Mouse (Mus musculus) liver, postnatal 0 days (tissue): Measurements from ENCODE around the gene Pfn1. TPM values are rescaled to one million over a fixed set of nuclear protein-coding genes. Genes with fewer than 3 reads are reported as not detected.

Source experiments
- ATAC-seq: fragments of 200-750 bp; cut with Nextera tagmentation; 2 replicates; pipeline ENCODE4 v1.8.0; 2017; ENCODE audit warnings: mild to moderate bottlenecking, moderate library complexity
- DNase-seq: peaks from one replicate; pipeline ENCODE4 v3.0.0-alpha.2; 2016
- H3K27ac ChIP-seq: fragments of 300-500 bp; sonication (generic); 2 replicates; pipeline ENCODE4 v1.5.1; 2014; ENCODE audit warnings: antibody characterized with exemption, moderate library complexity, mild to moderate bottlenecking, low read depth
- H3K27me3 ChIP-seq: fragments of 300-500 bp; sonication (generic); 2 replicates; pipeline ENCODE4 v1.6.1; 2014; ENCODE audit warnings: low read length, control low read depth, mixed read lengths; ENCODE audit not compliant: insufficient read depth
- H3K36me3 ChIP-seq: fragments of 300-500 bp; sonication (generic); replicated peaks from 2 replicates; pipeline ENCODE4 v1.6.1; 2014; ENCODE audit warnings: mild to moderate bottlenecking, control low read depth, low read length, moderate library complexity, mixed read lengths; ENCODE audit not compliant: insufficient read depth
- H3K4me1 ChIP-seq: fragments of 300-500 bp; sonication (generic); 2 replicates; pipeline ENCODE4 v1.6.1; 2014; ENCODE audit warnings: antibody characterized with exemption, mild to moderate bottlenecking, control low read depth; ENCODE audit not compliant: insufficient read depth
- H3K4me2 ChIP-seq: fragments of 300-500 bp; sonication (generic); 2 replicates; pipeline ENCODE4 v1.6.1; 2014; ENCODE audit warnings: low read depth, mild to moderate bottlenecking, low read length, moderate library complexity, mixed read lengths
- H3K4me3 ChIP-seq: fragments of 300-500 bp; sonication (generic); 2 replicates; pipeline ENCODE4 v1.5.1; 2014; ENCODE audit warnings: low read depth, low read length
- H3K9ac ChIP-seq: fragments of 300-500 bp; sonication (generic); replicated peaks from 2 replicates; pipeline ENCODE4 v1.6.1; 2014; ENCODE audit warnings: mild to moderate bottlenecking, moderate library complexity
- H3K9me3 ChIP-seq: fragments of 300-500 bp; sonication (generic); 2 replicates; pipeline ENCODE4 v1.6.1; 2016; ENCODE audit warnings: mild to moderate bottlenecking, control low read depth, low read length, mixed read lengths
- CTCF ChIP-seq: sonication (generic); IDR thresholded peaks from 2 replicates; pipeline ENCODE4 v1.5.1; 2016; ENCODE audit warnings: antibody characterized with exemption, low read depth
- EP300 ChIP-seq: IDR thresholded peaks from 2 replicates; pipeline ENCODE4 v1.6.1; 2016; ENCODE audit warnings: antibody characterized with exemption, low read depth, mild to moderate bottlenecking
- WGBS: fragments of 180-500 bp; shearing (Covaris S2); extraction: QIAGEN DNeasy Blood & Tissue Kit; methylation state at CpG from one replicate; pipeline ENCODE4 v1.1.7; 2014; ENCODE audit not compliant: insufficient replicate concordance; 5-methylcytosine and 5-hydroxymethylcytosine counted together
- polyA plus RNA-seq: library from polyadenylated mRNA; unstranded; fragments of >200 nt; fragmentation: Nextera tagmentation; extraction: Ambion mirVana; gene quantifications from 2 replicates; pipeline ENCODE4 v1.2.1, GENCODE M21; 2015

Pfn1 gene
- polyA plus RNA-seq, 1 experiment from 2014 or later = 918 TPM

DNA sequence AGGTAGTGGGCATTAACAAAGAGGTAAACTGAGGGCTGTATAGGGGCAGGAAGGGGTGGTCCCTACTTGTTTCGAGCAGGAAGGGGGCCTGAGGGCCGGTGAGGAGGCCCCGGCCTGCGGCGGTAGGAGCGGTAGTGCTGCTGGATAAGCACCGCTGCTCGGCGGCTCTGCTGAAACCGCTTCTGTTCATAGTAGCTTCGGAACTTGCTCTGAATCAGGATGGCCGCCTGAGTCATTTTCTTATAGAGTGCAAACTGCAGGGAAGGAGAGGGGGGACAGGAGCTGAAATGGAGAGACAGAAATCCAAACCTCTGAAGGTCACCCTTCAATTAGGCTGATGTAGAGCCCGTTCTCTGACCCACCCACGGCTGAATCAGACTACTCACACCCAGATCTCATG lies 16.0 kb upstream of the Pfn1 start:
- peak overlapping the region; percentile 73 for H3K9ac ChIP-seq

DNA sequence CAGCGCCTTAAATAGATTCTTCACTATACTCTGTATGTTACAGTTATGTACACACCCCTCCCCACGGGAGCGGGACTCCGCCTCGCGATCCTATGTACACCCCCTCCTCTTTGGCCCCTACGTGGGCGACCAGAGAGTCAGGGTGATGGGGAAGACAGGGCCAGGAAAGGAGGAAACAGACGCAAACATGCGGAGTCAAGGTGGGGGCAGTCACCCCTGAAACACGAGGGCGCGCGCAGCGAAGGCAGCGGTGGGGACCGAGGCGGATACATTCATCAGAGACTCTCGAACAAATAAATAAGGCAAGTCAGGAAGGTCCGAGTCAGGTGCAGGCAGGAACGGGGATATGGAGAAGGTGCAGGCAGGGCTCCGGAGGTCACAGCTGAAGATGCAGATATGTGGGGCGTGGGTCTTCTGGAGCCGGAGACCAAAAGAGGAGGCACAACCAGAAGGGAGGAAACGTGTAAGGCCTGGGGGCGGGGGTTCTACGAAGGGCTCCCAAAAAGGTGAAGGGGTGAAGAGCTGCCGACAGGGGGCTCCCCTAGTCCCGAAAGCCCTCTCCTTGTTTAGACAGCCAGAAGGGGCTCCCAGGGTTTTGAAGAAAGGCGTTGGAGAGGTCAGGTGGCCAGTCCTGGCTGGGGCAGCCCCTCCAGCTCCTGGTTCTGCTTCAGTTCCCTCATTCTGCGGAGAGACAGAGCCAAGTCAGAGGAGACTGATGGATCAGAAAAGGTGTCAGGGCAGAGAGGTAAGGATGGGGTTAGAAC lies 15.3 kb upstream of the Pfn1 start:
- Histone ChIP-seq H3K27me3 (no peaks in the 10 kb centered on the region), H3K27ac (peak overlapping the region; percentile 96), H3K36me3 (peaks cover 20% of the 10 kb centered on the region), H3K9ac (peak overlapping the region; percentile 73), H3K9me3 (no peaks in the 10 kb centered on the region), H3K4me2 (peak overlapping the region; percentile 98), H3K4me1 (peaks cover 24% of the 10 kb centered on the region), H3K4me3 (peak overlapping the region; percentile 69)
- WGBS = 1% methylated on average over 31 of the region's 31 CpGs
- TF ChIP-seq EP300 = no peak
- TF ChIP-seq CTCF = peak; percentile 64
- ATAC-seq (no peak), DNase-seq (peak; percentile 83)

More for the DNA sequence above, 16.0 kb upstream of the Pfn1 start:
- no peak for ATAC-seq
- DNase-seq = no peak
- Histone ChIP-seq H3K4me1 (peaks cover 24% of the 10 kb centered on the region), H3K4me3 (peak overlapping the region; percentile 69; the same call in 1 of the 2 replicates), H3K9me3 (no peaks in the 10 kb centered on the region), H3K36me3 (peaks cover 13% of the 10 kb centered on the region; the same call in 1 of the 2 replicates), H3K27me3 (no peaks in the 10 kb centered on the region), H3K27ac (0 out of 2 replicates have a peak overlapping the region, but pooled peaks have one; percentile 96), H3K4me2 (peak overlapping the region; percentile 98)
- no peak for TF ChIP-seq CTCF
- no peak for TF ChIP-seq EP300
- 73% methylated on average over 14 of the region's 14 CpGs for WGBS

- DNase-seq = peak; percentile 93
- Histone ChIP-seq H3K9me3 (no peaks in the 10 kb centered on the region), H3K27me3 (no peaks in the 10 kb centered on the region), H3K9ac (peak within 1 kb of the TSS; percentile 73), H3K27ac (peak within 1 kb of the TSS; percentile 96), H3K4me3 (peak within 1 kb of the TSS; percentile 69), H3K4me1 (peaks cover 24% of the 10 kb centered on the region), H3K4me2 (peak within 1 kb of the TSS; percentile 98), H3K36me3 (peaks cover 27% of the 10 kb centered on the region)
- WGBS = 1% methylated on average over 44 of the region's 44 CpGs
- ATAC-seq = peak; percentile 92
- no peak for TF ChIP-seq CTCF
- TF ChIP-seq EP300 = peak; percentile 39; the same call in 1 of the 2 replicates
Observed at GRCm38 (mm10) chr11:70668771-70669505, 14.5 kb upstream of the Pfn1 start, which contains the start of gene Spag7. Spag7 (minus strand) TSS chr11:70669416.

DNA sequence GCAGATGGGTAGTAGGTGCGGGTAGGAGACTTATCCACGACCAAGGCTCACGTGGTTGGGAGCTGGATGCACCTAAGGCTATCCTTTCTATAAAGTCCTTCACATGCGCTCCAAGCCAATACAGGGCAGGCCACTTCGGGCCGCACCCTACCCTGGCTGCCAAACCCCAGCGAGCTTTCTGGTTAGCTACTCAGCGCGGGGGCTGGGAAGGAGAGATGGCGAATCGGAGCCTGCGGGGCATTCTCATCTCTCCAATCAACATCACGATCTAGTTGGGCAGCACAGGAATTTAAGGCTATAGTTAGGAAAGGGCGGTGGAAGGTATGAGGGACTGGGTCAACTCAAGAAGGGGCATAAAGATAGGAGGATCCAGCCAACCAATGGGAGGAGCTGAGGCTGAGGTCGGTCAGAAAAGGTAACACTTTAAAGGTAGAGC lies 13.9 kb upstream of the Pfn1 start:
- peak overlapping the region; percentile 41 for H3K9ac ChIP-seq
- peak; percentile 77 for DNase-seq
- H3K36me3 ChIP-seq = peaks cover 28% of the 10 kb centered on the region
- H3K27me3 ChIP-seq = no peaks in the 10 kb centered on the region
- no peaks in the 10 kb centered on the region for H3K9me3 ChIP-seq
- 1% methylated on average over 15 of the region's 15 CpGs for WGBS
- peak overlapping the region; percentile 98 for H3K4me2 ChIP-seq
- H3K27ac ChIP-seq = peak overlapping the region; percentile 82
- peaks cover 24% of the 10 kb centered on the region for H3K4me1 ChIP-seq
- ATAC-seq = peak; percentile 57
- peak overlapping the region; percentile 69 for H3K4me3 ChIP-seq
- TF ChIP-seq CTCF (no peak), EP300 (no peak)

DNA sequence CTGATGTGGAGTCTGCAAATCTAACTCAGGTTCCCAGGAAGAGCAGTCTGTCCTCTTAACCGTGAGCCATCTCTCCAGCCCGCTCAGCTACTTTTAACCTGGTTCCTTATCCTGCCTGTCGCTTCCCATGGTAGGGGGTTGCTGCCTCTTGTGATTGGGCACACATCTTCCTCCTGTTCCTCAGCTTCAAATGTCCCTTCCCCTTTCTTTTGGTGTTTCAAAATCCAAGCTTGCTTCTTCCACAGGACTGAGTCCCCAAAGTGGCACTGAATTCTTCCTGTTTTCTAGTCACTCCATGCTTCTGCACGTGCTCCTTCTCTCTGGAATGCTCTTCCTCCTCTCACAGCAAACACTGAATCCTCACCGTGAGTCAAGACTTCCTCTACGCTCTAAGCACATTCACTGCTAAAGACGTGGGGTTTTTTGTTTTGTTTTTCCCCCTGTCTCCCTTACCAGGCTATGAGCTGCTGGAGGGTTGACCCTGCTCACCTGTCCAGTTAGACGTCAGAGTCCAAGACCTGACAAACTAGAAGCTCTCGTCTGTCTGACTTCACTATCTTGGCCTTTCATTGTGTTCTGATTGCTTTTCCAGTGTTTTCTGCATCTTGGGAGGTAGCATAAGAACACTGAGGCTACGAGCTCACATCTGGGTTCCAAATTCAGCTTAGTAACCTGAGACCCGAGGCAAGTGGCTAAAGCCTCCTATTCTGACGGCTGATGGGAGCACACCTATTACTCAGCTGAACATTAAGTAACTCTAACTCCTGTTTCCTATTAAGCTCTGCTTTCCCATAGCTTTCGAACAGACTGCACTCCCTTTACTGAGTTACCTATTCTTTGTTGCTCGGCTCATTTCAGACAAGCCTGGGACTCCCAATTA lies 13.1 kb upstream of the Pfn1 start:
- Histone ChIP-seq H3K4me1 (peaks cover 24% of the 10 kb centered on the region), H3K9ac (peak overlapping the region; percentile 41), H3K9me3 (no peaks in the 10 kb centered on the region), H3K36me3 (peaks cover 36% of the 10 kb centered on the region), H3K27me3 (no peaks in the 10 kb centered on the region), H3K27ac (peak overlapping the region; percentile 82), H3K4me3 (peak overlapping the region; percentile 69), H3K4me2 (peak overlapping the region; percentile 98)
- DNase-seq = no peak
- WGBS = 57% methylated on average over 14 of the region's 14 CpGs
- TF ChIP-seq CTCF (no peak), EP300 (no peak)
- no peak for ATAC-seq
